15 mouse cellular contexts compared by ENCODE assay signal in genomic region chr11:61443807-61444206, GRCm38 (mm10). TPM values are rescaled to one million over a fixed set of nuclear protein-coding genes. Genes with fewer than 3 reads are reported as not detected.
"Had no signal": no experiment of that assay in that cellular context is flagged by ENCODE, and none has a peak within 500 bp of the region (broad histone marks: within the 10 kb centered on the region; RNA-seq: fewer than 3 reads in every experiment).

No protein-coding gene starts in this region.

- DNase-seq: lung, adult 18-20 months; lung, embryonic 14.5 days; lung, postnatal 10 days; lung, postnatal 4 days; midbrain, embryonic 14.5 days; retina, postnatal 1 day; right cerebral cortex, adult 18-20 months; right cerebral cortex, postnatal 25 days; right cerebral cortex, postnatal 4 days; spleen, adult 18-20 months; thymus, adult 18-20 months; thymus, postnatal 14 days; thymus, postnatal 36 days had no signal

RNA-seq across cellular contexts. Expression of gene Rnf112, which starts 10.1 kb away (rescaled TPM):
- total RNA-seq: megakaryocyte, adult 5-6 weeks; megakaryocyte-erythroid progenitor cell, adult 5-6 weeks had no signal

RNA-seq across cellular contexts. Expression of gene Mfap4, which starts 41.4 kb away (rescaled TPM):
- total RNA-seq: megakaryocyte, adult 5-6 weeks; megakaryocyte-erythroid progenitor cell, adult 5-6 weeks had no signal
